Mouse (Mus musculus) liver, postnatal 0 days (tissue): ENCODE data around the gene Hbs1l.

Experiments used
- CTCF ChIP-seq: sonication (generic); IDR thresholded peaks from 2 replicates; pipeline ENCODE4 v1.5.1; 2016; ENCODE audit warnings: antibody characterized with exemption, low read depth
- EP300 ChIP-seq: IDR thresholded peaks from 2 replicates; pipeline ENCODE4 v1.6.1; 2016; ENCODE audit warnings: antibody characterized with exemption, low read depth, mild to moderate bottlenecking

DNA sequence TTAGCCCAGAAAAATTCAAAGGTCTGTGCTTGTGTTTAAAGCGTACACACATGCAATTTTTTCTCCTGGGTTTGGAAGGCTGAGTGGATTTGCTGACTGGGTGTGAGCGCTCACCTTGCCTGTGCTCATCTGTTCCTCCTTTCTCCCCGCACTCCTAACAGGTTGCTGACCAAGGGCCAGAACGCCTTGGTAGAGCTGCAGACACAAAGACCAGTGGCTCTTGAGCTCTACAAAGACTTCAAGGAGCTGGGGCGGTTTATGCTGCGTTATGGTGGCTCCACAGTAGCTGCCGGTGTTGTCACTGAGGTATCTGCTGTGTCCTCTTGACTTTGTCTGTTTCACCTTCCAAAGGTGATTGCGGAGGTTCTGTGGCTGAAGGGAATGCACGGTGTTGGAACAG is 71.7 kb downstream of the Hbs1l start:
- TF ChIP-seq CTCF (no peak), EP300 (no peak)
